Mouse (Mus musculus) embryo, embryonic 10 days (tissue): ENCODE results near the gene Thra.
"Not testable (repeated sequence)": the region's sequence is repeated elsewhere in the genome, so short reads cannot be mapped to it uniquely, and the experiment has no call there.

Experiments
- DNase-seq: peaks from one replicate; pipeline ENCODE4 v3.0.0-alpha.2; 2015; ENCODE audit warnings: low spot score

Gene Thra

GRCm38 (mm10) chr11:98740393-98741050 is at the start of gene Thra:
Gene Thra (plus strand): TSS chr11:98740638.
- peak; percentile 72 for DNase-seq

- DNase-seq, result no peak
Measured at GRCm38 (mm10) chr11:98693201-98693600, 47.2 kb upstream of the Thra start.

- DNase-seq, result no peak
Measured at GRCm38 (mm10) chr11:98693746-98694145, 46.7 kb upstream of the Thra start.

- DNase-seq, result no peak
Measured at GRCm38 (mm10) chr11:98694301-98694700, 46.1 kb upstream of the Thra start.

GRCm38 (mm10) chr11:98695408-98695807 is 45.0 kb upstream of the Thra start:
- no peak for DNase-seq

GRCm38 (mm10) chr11:98696454-98697216 is 43.8 kb upstream of the Thra start:
- no peak for DNase-seq

- no peak for DNase-seq
Measured at GRCm38 (mm10) chr11:98697225-98697624, 43.2 kb upstream of the Thra start.

GRCm38 (mm10) chr11:98698849-98699640 is 41.4 kb upstream of the Thra start:
- DNase-seq, result no peak

- DNase-seq, result peak; percentile 70
Measured at GRCm38 (mm10) chr11:98699911-98700310, 40.5 kb upstream of the Thra start.

GRCm38 (mm10) chr11:98701213-98701670 is 39.2 kb upstream of the Thra start, which contains the start of gene Csf3:
Gene Csf3 (plus strand): TSS chr11:98701263.
- DNase-seq, result no peak

- DNase-seq, result no peak
Measured at GRCm38 (mm10) chr11:98702323-98702722, 38.1 kb upstream of the Thra start.

GRCm38 (mm10) chr11:98705021-98705420 is 35.4 kb upstream of the Thra start:
- DNase-seq, result no peak

- no peak for DNase-seq
Measured at GRCm38 (mm10) chr11:98707401-98708281, 32.8 kb upstream of the Thra start.

GRCm38 (mm10) chr11:98708282-98708956 is 32.0 kb upstream of the Thra start:
- no peak for DNase-seq

- no peak for DNase-seq
Measured at GRCm38 (mm10) chr11:98709001-98709741, 31.3 kb upstream of the Thra start.

- DNase-seq, result peak; percentile 90
Measured at GRCm38 (mm10) chr11:98710416-98711045, 29.9 kb upstream of the Thra start.

- no peak for DNase-seq
Measured at GRCm38 (mm10) chr11:98711046-98711434, 29.4 kb upstream of the Thra start.

- DNase-seq, result not testable (repeated sequence)
Measured at GRCm38 (mm10) chr11:98712009-98712408, 28.4 kb upstream of the Thra start.

GRCm38 (mm10) chr11:98713703-98714102 is 26.7 kb upstream of the Thra start:
- no peak for DNase-seq

- DNase-seq, result no peak
Measured at GRCm38 (mm10) chr11:98715946-98716345, 24.5 kb upstream of the Thra start.
